Mouse (Mus musculus) mesoderm, embryonic 11.5 days (tissue): ENCODE results near the gene Cuedc1.

Experiments
- DNase-seq: peaks from one replicate; pipeline ENCODE4 v3.0.0-alpha.2; 2012; ENCODE audit warnings: low read depth, low spot score

The Cuedc1 gene

GRCm38 (mm10) chr11:88148015-88148637 is 50.3 kb downstream of the Cuedc1 start:
- no peak for DNase-seq

- DNase-seq: peak; percentile 61
Observed at GRCm38 (mm10) chr11:88148638-88149279, 50.9 kb downstream of the Cuedc1 start.

GRCm38 (mm10) chr11:88151379-88152155 is 53.7 kb downstream of the Cuedc1 start:
- no peak for DNase-seq

GRCm38 (mm10) chr11:88153880-88154279 is 56.0 kb downstream of the Cuedc1 start:
- DNase-seq: no peak

DNA sequence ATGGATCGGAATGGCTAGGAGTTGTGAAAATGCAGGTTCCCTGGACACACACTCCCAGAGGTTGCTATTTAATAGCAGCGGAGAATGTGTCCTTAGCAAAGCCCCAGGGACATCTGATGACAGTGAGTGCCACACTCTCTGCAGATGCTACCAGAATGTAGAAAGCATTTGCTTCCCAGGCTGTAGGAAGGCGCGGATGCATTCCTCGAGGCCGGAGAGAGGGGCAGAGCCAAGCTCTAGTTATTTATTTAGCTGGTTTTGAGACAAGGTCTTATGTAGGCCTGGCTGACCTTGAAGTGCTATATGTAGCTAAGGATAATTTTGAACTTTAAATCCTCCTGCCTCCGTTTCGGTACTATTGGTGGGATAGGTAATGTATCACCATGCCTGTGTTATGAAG is 56.6 kb downstream of the Cuedc1 start:
- DNase-seq: no peak

GRCm38 (mm10) chr11:88155451-88155850 is 57.6 kb downstream of the Cuedc1 start:
- DNase-seq: no peak

DNA sequence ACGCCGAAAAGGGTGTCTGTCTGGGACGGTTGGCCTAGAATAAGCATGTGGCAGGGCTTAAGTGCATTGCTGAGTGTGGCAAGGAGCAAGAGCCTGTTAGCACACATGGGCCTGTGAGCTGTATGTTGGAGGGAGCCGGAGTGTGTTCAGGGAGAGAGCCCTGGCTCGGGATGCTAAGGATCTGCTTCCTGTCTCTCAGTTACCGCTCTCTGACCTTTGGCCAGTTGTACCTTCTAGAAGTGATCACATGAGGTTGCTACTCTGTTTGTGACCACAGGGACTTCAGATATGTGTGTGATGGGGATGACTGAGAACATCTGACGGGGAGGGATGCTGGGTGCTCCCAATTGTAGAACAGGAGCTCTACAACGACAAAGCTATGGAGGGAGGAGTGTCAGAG is 58.1 kb downstream of the Cuedc1 start:
- DNase-seq: no peak

DNA sequence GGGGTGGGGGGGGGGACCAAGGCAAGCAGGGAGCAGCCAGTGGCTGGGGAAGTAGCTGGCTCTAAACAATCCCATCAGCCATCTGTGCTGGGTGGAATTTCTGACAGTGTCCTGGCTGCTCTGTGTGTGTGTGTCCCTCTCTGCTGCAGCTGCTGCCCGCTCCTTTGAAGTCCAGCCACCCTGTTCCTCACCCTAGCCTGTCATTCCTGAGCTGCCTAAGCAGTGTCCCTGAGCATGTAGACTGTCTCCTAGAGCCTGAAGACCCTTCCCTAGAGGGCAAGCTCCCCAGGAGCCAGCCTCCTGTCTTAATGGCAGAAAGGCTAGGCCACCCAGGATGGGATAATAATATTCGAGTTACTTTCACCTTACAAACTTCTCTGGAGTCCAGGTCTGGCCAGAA is 58.5 kb downstream of the Cuedc1 start:
- no peak for DNase-seq

- no peak for DNase-seq
Observed at GRCm38 (mm10) chr11:88158842-88159246, 61.0 kb downstream of the Cuedc1 start.

DNA sequence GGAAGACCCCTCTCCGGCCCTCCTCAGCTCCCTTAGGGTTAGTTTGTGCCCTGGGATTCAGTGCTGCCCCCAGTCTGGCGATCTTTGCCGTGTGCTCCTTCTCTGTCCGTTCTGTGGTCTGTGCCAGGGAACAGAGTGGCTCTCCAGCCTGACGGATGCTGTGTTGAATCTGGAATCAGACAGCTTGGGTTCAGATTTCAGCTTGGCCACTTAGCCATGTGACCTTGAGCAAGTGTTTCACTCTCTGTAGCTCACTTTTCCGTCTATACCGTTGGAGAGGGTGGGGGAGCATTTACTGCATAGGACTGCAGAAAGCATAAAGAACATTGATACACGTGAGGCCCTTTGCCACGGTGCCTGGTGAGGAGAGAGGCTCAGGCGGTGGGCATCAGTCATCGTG is 61.5 kb downstream of the Cuedc1 start:
- no peak for DNase-seq

DNA sequence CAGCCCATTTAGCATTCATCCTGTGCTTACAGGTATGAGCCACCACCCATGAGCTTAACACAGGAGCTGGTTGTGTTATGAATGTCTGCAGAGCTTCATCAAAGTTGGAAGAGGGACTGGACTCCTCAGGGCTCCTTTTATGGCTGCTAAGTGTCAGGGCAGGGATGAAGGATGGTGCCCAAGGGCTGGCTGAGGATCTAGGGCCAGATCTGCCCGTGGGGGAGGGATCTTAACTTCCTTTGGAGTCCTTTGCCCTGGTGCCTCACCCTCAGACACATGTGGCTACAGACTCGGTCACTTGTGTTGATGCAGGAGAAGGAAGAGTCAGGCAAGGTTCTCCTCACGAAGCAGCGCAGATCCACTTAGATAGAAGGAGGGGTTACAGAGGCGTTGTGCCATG is 62.5 kb downstream of the Cuedc1 start:
- no peak for DNase-seq

- DNase-seq: peak; percentile 88
Observed at GRCm38 (mm10) chr11:88161051-88161581, 63.3 kb downstream of the Cuedc1 start.

DNA sequence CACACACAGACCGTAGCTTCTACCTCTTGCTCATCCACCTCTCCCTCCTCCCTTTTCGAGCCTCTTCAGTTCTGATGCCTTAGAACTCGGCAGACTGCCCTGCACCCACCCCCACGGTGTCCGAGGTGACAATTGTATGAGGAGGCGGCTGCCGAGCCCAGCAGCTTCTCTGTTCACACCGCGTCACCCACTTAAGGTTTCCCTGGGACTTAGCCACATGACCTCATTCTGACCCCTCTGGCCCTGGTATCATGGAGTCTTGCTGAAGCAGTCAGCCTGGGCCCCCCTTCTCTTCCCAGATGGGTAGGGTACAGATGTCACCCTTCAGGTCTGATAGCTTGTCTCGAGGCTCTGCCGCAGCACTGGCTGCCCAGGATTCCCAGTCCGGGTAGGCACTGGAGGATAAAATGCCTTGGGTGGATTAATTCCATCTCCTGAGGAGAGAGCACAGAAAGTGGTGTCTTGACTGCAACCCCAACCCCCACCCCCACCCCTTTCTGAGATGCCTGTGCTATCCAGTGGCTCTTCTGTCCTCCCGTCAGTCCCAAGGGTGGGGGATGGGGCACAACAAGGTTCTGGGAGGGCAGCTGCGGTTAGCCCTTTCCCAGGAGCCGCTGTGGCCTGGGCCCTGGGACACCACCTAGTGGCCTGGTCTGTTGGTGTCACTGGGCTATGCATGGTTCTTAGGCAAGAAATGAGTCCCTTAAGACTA is 63.9 kb downstream of the Cuedc1 start:
- peak; percentile 93 for DNase-seq

GRCm38 (mm10) chr11:88162740-88163139 is 64.9 kb downstream of the Cuedc1 start:
- no peak for DNase-seq

DNA sequence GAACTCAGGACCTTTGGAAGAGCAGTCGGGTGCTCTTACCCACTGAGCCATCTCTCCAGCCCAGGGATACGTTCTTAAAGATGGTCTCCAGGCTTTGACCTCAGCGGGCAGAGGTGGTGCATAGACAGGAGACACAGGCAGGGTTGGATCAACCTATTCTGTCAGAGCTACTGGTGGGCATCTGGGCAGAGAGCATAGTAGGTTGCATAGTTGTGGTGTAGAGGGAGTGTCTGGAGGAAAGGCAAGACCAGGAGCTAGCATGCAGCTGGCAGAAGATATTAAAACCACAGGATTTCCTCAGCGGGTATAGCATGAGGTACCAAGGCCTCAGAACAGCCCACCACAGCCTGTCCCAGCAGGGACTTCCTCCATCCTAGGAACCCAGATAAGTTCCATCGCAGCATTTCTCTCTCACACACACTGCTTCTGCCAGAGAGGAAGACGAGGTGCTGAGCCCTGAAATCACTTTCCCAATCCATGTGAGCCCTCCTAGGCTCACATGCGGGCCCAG is 66.4 kb downstream of the Cuedc1 start:
- no peak for DNase-seq

DNA sequence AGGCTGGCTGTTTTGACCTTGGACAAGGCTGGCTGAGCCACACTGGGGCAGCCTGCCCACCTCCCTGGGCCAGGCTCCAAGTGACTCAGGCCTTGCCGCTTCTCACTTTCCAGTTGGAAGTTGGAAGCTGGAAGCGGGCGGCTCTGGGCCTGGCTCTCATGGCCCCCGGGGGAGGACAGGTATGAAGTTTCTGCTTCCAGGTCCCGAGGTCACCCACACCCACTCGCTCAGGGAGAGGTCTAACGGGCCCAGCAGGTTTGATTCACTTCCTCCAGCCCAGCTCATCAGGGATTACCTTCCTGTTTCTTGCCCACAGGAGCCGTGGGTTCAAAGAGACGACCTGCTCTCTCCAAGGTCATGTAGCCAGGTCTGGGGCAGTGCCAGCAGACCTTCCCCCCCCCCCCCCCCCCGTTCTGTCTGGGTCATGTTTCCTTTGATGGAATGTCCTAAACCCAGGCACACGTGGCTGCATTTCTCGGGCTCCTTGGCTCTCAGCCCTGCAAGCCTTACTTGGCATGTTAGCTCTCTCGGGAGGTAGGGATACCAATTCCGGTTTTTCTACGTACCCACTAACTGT is 67.0 kb downstream of the Cuedc1 start:
- no peak for DNase-seq

DNA sequence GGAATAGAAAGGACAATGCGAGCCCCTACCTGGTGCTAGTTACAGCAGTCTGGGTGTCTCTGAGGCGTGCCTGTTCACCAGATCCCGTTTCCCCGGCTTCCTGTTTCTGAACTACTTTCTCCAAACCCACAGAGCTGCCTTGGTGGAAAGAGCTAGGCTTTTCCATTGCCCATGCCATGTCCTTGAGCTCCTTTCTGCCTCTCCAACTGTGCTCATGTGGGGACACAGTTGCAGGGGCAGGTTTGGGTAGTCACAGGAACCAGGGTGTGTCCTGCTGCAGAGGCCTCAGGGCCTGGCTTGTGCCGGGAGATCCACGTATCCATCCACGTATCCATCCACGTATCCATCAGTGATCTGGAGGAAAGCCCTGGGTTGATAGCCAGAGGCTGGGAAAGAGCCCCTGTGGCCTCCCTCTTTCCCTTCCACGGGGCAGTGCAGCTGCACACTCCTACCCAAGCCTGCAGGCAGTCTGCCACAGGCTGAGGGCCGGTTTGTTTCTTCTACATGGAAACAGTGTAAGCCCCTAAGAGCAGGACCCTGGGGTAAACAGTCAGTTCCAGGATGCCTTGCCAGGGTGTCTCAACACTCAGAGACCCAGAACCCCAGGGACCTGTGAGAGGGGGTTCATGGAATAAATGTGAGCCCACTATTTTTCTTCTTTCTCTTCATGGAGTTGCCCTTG is 68.0 kb downstream of the Cuedc1 start:
- DNase-seq: no peak

GRCm38 (mm10) chr11:88166471-88166870 is 68.6 kb downstream of the Cuedc1 start:
- no peak for DNase-seq

DNA sequence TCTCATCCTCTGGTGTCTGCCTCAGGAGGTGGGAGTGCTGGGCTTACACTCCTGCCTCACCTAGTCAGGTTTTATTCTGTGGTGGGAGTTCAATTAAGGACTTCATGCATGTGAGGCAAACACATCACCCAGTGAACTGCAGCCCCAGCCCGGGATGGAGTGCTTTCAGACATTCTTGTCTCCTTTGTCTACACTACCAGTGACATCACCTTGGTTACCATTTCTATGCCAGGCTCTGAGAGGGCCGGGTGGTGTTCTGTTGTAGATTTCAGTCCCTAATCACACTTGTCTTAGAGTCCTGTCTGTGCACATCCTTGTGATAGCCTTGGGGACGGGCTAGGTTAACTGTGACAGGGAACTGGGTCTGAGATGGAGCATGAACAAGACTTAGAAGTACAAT is 70.8 kb downstream of the Cuedc1 start:
- no peak for DNase-seq

DNA sequence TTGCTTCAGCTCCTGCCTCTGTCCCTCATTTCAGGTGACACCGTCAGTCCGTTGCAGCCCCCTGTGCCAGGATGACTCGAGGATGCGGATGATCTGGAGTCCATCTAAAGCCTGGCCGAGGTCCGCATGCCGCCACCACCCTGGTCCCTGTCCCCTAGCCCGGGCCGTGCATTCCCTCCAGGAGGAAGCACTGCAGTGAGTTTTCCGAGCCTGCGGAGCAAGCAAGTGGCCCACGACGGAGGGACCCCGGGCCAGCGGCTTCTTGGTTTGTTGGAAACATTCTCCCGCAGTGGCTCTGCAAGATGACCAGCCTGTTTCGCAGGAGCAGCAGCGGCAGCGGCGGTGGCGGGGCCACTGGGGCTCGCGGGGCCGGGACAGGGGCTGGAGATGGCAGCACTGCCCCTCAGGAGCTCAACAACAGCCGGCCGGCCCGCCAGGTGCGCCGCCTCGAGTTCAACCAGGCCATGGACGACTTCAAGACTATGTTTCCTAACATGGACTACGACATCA is 71.7 kb downstream of the Cuedc1 start:
- DNase-seq: no peak

DNA sequence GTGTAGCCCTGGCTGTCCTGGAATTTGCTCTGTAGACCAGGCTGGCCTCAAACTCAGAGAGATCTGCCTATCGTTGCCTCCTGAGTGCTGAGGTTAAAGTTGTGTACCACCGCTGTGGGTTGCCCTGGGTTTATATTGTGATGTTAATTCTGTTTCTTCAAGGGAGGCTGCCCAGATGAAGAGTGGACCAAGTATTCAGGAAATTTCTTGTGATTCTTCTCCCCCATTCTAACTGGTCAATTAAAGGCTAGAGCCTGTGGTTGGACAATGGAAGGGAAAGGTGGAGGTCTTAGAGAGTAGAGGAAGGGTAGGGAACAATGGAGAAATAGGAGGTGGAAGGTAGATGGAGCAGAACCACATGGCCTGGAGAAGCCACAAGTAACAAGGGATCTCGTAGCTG is 72.7 kb downstream of the Cuedc1 start:
- DNase-seq: no peak
